Mouse (Mus musculus): Measurements from ENCODE around the gene Card10. TPM values are rescaled to one million over a fixed set of nuclear protein-coding genes. Genes with fewer than 3 reads are reported as not detected.

The Card10 gene
- polyA plus RNA-seq, 1 experiment from 2014 or later, result 2.6 TPM

DNA sequence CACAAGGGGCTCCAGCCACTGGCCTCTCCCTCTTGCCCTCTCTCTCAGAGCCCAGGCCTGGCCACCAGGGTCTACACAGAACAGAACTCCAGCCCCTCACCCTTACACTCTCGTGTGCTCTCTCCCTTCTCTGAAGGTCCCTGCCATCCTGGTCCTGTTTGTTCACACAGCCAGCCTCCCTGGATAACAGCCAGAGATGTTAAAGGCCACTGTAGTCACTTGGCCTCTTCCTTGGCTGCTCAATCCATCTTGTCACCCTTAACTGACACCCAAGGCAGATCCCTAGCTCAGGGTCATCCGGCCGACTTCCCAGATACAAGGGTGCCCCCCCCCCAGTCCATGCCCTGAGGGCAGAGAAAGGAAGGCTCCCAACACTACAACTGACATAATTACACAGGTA lies 47.6 kb downstream of the Card10 start:
- peaks cover 40% of the 10 kb centered on the region for H3K4me1 ChIP-seq
- peaks cover 52% of the 10 kb centered on the region for H3K36me3 ChIP-seq (replicated peaks)
- peak overlapping the region; percentile 56 for H3K27ac ChIP-seq
- no peak overlapping the region for H3K4me3 ChIP-seq
- no peak for DNase-seq (ENCODE audit: extremely low spot score, low spot score)
- H3K27me3 ChIP-seq (ENCODE audit: poor library complexity, severe bottlenecking), result no peaks in the 10 kb centered on the region
- 84% methylated on average over 3 of the region's 3 CpGs for WGBS
- H3K9me3 ChIP-seq, result no peaks in the 10 kb centered on the region

DNA sequence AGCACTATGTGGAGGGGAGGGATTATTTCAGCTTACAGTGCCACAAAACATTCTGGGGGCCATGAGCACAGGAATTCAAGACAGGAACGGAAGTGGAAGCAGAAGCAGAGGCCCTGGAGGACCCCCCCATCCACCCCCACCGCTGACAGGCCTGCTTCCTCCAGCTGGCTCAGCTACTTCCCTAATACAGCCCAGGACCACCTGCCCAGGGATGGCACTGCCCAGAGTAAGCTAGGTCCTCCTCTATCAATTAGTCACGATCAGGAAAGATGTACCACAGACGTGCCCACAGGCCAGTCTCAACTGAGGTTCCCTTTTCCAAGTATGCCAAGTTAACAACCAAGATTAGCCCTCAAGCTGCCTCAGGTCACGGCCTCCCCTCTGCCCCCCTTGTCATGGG lies 48.7 kb downstream of the Card10 start:
- peaks cover 41% of the 10 kb centered on the region for H3K36me3 ChIP-seq (replicated peaks)
- H3K27ac ChIP-seq, result peak overlapping the region; percentile 56; the same call in 1 of the 2 replicates
- 85% methylated on average over 5 of the region's 5 CpGs for WGBS
- no peak for DNase-seq (ENCODE audit: extremely low spot score, low spot score)
- no peaks in the 10 kb centered on the region for H3K9me3 ChIP-seq
- no peaks in the 10 kb centered on the region for H3K27me3 ChIP-seq (ENCODE audit: poor library complexity, severe bottlenecking)
- no peak overlapping the region for H3K4me3 ChIP-seq
- H3K4me1 ChIP-seq, result peaks cover 41% of the 10 kb centered on the region

DNA sequence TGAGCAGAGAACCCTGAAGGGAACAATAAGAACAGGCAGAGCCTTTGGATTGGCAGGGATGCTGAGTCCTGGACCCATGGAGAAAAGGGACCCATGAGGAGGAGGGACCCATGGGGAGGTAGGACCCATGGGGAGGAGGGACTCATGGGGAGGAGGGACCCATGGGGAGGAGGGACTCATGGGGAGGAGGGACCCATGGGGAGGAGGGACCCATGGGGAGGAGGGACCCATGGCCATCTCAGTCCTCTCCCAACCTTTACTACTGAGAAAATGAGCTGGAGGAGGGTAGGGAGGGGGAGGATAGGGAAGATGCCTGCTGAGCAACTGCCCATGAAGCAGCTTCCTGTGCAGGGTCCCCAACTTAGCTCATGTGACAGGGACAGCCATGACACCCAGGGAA lies 49.9 kb downstream of the Card10 start:
- H3K4me1 ChIP-seq, result peaks cover 41% of the 10 kb centered on the region

GRCm38 (mm10) chr15:78750608-78751350 lies 52.1 kb downstream of the Card10 start:
- H3K36me3 ChIP-seq (replicated peaks), result peaks cover 7% of the 10 kb centered on the region; the same call in 1 of the 2 replicates
- WGBS, result 61% methylated on average over 6 of the region's 6 CpGs
- no peak overlapping the region for H3K27ac ChIP-seq
- peaks cover 35% of the 10 kb centered on the region for H3K4me1 ChIP-seq
- no peaks in the 10 kb centered on the region for H3K27me3 ChIP-seq (ENCODE audit: poor library complexity, severe bottlenecking)
- no peaks in the 10 kb centered on the region for H3K9me3 ChIP-seq
- H3K4me3 ChIP-seq, result no peak overlapping the region
- no peak for DNase-seq (ENCODE audit: extremely low spot score, low spot score)

More for the DNA sequence above, 49.9 kb downstream of the Card10 start:
- Histone ChIP-seq H3K4me3 (no peak overlapping the region), H3K27ac (no peak overlapping the region), H3K36me3 (replicated peaks) (peaks cover 29% of the 10 kb centered on the region), H3K9me3 (no peaks in the 10 kb centered on the region), H3K27me3 (ENCODE audit: poor library complexity, severe bottlenecking) (no peaks in the 10 kb centered on the region)
- no peak for DNase-seq (ENCODE audit: extremely low spot score, low spot score)

DNA sequence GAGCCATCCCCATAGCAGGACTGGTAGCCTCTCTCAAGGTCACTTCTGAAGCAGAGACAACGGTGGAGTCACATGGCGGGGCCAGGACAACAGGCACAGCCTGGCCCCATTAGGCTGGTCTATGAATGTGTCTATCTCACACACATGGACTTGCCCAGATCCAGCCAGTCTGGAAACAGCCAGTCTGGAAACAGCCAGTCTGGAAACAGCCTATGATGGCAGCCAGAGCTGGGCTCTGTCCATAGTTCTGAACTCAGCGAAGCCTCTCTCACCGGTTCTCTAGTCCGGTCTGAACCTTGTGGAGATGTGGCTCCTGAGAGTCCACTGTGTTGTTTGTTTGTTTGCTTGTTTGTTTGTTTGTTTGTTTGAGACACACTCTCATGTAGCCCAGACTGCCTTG lies 53.0 kb downstream of the Card10 start:
- Histone ChIP-seq H3K27ac (no peak overlapping the region), H3K27me3 (ENCODE audit: poor library complexity, severe bottlenecking) (no peaks in the 10 kb centered on the region), H3K36me3 (replicated peaks) (peaks cover 1% of the 10 kb centered on the region; the same call in 1 of the 2 replicates), H3K4me3 (no peak overlapping the region), H3K4me1 (peaks cover 27% of the 10 kb centered on the region), H3K9me3 (no peaks in the 10 kb centered on the region)
- DNase-seq (ENCODE audit: extremely low spot score, low spot score), result no peak
- WGBS, result 63% methylated on average over 5 of the region's 5 CpGs

DNA sequence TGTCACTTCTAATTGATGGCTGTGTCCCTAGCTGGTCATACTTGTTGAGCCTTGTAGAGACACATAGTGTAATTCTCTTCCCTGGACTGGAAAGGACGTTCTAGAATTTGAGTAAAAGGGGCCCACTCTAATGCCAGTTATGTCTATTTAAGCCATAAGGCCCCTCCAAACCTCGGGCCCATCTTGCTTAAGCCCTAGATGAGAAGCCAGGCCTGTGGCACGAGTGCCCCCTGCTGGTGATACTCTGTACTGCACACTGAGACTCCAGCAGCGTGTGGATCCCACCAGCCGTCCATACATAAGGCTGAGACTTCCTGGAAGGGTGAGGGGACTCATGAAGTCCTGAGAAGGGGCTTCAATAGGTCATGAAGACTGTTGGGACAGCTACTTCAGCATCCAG lies 58.6 kb downstream of the Card10 start:
- no peaks in the 10 kb centered on the region for H3K27me3 ChIP-seq (ENCODE audit: poor library complexity, severe bottlenecking)
- no peaks in the 10 kb centered on the region for H3K9me3 ChIP-seq
- no peaks in the 10 kb centered on the region for H3K36me3 ChIP-seq (replicated peaks)
- DNase-seq (ENCODE audit: extremely low spot score, low spot score), result peak; percentile 85
- WGBS, result 1% methylated on average over 5 of the region's 5 CpGs
- H3K4me3 ChIP-seq, result no peak overlapping the region
- H3K4me1 ChIP-seq, result peaks cover 10% of the 10 kb centered on the region
- no peak overlapping the region for H3K27ac ChIP-seq

GRCm38 (mm10) chr15:78742831-78743230 lies 60.0 kb downstream of the Card10 start:
- Histone ChIP-seq H3K9me3 (no peaks in the 10 kb centered on the region), H3K27me3 (ENCODE audit: poor library complexity, severe bottlenecking) (no peaks in the 10 kb centered on the region), H3K4me1 (peaks cover 11% of the 10 kb centered on the region), H3K4me3 (no peak overlapping the region), H3K36me3 (replicated peaks) (no peaks in the 10 kb centered on the region), H3K27ac (peak overlapping the region; percentile 41; the same call in 1 of the 2 replicates)
- DNase-seq (ENCODE audit: extremely low spot score, low spot score), result no peak
- 82% methylated on average over 10 of the region's 10 CpGs for WGBS

DNA sequence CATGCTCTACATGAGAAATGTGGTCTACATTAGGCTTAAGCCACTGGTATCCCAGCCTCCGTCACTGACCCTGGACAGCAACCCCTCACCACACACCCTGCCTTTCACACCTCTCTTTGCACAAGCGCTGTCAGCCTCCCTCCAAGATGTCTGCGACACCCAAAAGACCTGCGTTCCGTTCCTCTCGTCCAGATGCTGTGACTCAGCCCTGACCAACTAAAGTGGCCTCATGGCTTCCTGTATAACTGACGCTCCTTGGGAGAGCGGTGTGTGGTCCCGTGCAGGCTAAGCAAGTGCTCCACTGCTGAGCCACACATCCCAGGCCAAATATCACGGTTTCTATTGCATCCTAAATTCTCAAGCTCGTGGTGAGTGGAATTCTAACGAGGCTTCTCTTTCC lies 62.2 kb downstream of the Card10 start:
- peaks cover 21% of the 10 kb centered on the region for H3K27me3 ChIP-seq (ENCODE audit: poor library complexity, severe bottlenecking)
- H3K9me3 ChIP-seq, result no peaks in the 10 kb centered on the region
- peaks cover 29% of the 10 kb centered on the region for H3K4me1 ChIP-seq
- no peaks in the 10 kb centered on the region for H3K36me3 ChIP-seq (replicated peaks)
- WGBS, result 82% methylated on average over 12 of the region's 12 CpGs
- no peak overlapping the region for H3K4me3 ChIP-seq
- no peak overlapping the region for H3K27ac ChIP-seq
- DNase-seq (ENCODE audit: extremely low spot score, low spot score), result no peak

DNA sequence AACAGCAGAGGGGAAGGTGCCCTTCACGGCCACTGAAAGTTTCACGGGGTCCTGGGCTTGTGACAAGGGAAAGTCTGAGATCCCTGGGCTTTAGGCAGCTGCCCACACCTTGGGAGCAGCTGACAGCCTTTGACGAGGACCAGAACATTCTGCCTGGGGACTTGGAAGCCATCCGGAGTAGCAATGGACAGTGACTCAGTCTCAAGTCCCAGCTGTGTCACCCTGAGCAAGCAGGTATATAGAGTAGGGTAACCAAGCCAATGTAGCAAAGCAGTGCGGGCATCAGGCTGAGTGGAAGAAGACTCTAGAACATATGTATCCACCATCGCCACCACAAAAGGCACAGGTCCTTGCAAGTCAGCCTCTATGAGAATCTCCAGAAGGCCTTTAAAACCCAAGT lies 65.7 kb downstream of the Card10 start:
- no peak overlapping the region for H3K27ac ChIP-seq

GRCm38 (mm10) chr15:78736681-78737100 lies 66.2 kb downstream of the Card10 start:
- DNase-seq (ENCODE audit: extremely low spot score, low spot score), result no peak
- peak overlapping the region; percentile 25; the same call in 1 of the 2 replicates for H3K27ac ChIP-seq

More for the DNA sequence above, 65.7 kb downstream of the Card10 start:
- H3K4me3 ChIP-seq, result no peak overlapping the region
- H3K4me1 ChIP-seq, result peaks cover 27% of the 10 kb centered on the region
- H3K9me3 ChIP-seq, result no peaks in the 10 kb centered on the region
- no peak for DNase-seq (ENCODE audit: extremely low spot score, low spot score)
- no peaks in the 10 kb centered on the region for H3K36me3 ChIP-seq (replicated peaks)
- H3K27me3 ChIP-seq (ENCODE audit: poor library complexity, severe bottlenecking), result peaks cover 29% of the 10 kb centered on the region
- 73% methylated on average over 6 of the region's 6 CpGs for WGBS

GRCm38 (mm10) chr15:78736181-78736579 lies 66.7 kb downstream of the Card10 start:
- Histone ChIP-seq H3K27ac (peak overlapping the region; percentile 25; the same call in 1 of the 2 replicates), H3K36me3 (replicated peaks) (no peaks in the 10 kb centered on the region), H3K4me3 (no peak overlapping the region), H3K9me3 (no peaks in the 10 kb centered on the region), H3K4me1 (peaks cover 29% of the 10 kb centered on the region), H3K27me3 (ENCODE audit: poor library complexity, severe bottlenecking) (peaks cover 29% of the 10 kb centered on the region)
- no peak for DNase-seq (ENCODE audit: extremely low spot score, low spot score)
- WGBS, result 73% methylated on average over 3 of the region's 3 CpGs

More at GRCm38 (mm10) chr15:78736681-78737100, 66.2 kb downstream of the Card10 start:
- 53% methylated on average over 7 of the region's 7 CpGs for WGBS
- Histone ChIP-seq H3K36me3 (replicated peaks) (no peaks in the 10 kb centered on the region), H3K4me3 (no peak overlapping the region), H3K9me3 (no peaks in the 10 kb centered on the region), H3K4me1 (peaks cover 27% of the 10 kb centered on the region), H3K27me3 (ENCODE audit: poor library complexity, severe bottlenecking) (peaks cover 29% of the 10 kb centered on the region)

DNA sequence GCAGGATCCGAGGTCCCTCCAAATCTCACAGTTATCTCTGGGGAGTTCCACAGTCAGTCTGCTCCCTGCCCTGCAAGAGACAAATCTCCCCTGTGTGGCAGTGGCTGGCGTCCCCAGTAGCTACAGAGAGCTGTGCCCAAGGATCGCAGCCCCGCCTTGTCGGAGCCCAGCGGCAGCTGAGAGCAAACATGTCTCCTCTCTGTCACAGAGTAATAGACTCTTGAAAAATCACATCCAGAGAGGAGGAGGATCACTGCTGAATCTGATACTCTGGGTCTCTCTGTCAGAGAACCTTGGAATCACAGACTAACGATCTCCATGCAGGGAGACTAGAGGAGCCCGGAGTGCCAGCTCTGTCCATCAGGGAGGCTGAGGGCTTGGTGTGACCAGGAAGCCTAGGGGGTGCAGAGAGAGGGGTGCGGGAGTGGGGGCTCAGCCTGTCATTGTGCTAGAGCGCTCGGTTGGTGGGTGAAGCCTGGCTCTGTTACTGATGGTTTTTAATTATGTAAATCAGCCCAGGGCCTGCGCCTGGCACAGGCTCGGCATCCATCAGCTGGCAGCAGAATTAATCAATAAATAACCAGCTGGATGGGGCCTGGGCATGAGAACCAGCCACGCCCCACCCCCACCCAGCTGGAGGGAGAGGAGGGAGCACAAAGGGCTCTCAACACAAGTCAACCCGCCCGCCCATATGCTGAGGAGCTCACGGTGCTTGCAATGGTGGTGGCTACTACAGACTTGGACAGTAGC lies 67.2 kb downstream of the Card10 start:
- Histone ChIP-seq H3K27ac (peak overlapping the region; percentile 51; the same call in 1 of the 2 replicates), H3K36me3 (replicated peaks) (no peaks in the 10 kb centered on the region), H3K9me3 (no peaks in the 10 kb centered on the region), H3K27me3 (ENCODE audit: poor library complexity, severe bottlenecking) (peaks cover 29% of the 10 kb centered on the region), H3K4me3 (no peak overlapping the region), H3K4me1 (peaks cover 27% of the 10 kb centered on the region)
- WGBS, result 51% methylated on average over 17 of the region's 17 CpGs
- DNase-seq (ENCODE audit: extremely low spot score, low spot score), result no peak

DNA sequence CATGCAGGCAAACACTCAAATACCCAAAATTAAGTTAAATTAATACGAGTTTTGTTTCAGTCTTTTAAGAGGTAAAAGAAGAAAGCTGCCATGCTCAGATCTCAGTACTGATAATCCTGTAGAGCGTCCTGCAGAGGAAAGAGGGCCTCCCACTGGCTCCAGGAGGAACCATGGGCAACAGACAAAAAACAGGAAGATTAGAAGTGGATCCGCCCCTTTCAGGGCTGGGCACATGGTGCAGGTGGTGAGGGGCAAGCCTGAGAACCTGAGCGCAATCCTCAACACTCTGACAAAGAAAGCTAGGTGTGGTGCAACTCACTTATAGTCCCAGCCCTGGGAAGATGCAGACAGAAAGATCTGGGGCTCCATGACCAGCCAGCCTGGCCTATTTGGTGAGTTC lies 71.0 kb downstream of the Card10 start:
- 41% methylated on average over 4 of the region's 4 CpGs for WGBS
- Histone ChIP-seq H3K27ac (no peak overlapping the region), H3K4me3 (no peak overlapping the region), H3K4me1 (peaks cover 18% of the 10 kb centered on the region), H3K9me3 (no peaks in the 10 kb centered on the region), H3K36me3 (replicated peaks) (no peaks in the 10 kb centered on the region), H3K27me3 (ENCODE audit: poor library complexity, severe bottlenecking) (peaks cover 20% of the 10 kb centered on the region)
- no peak for DNase-seq (ENCODE audit: extremely low spot score, low spot score)
